Mouse (Mus musculus) layer of hippocampus, postnatal 36 days (tissue): ENCODE measurements at regions not wholly inside any gene's neighbourhood (a gene's known extent, or its start where the extent isn't known, plus 50 kb on each side); places are given as distances from the start of the nearest gene placed in this dataset.
A peak's percentile ranks its signal among the peaks of the same experiment; 100 is the strongest.

Experiments used
- DNase-seq, 2 experiments: peaks; one replicate each; pipeline ENCODE4 v3.0.0; 2022

- DNase-seq, result no peak
These were observed 196.1 kb upstream of the Gm6657 start for GRCm38 (mm10) chr12:77997916-77998315.

- DNase-seq, result no peak
These were observed 193.6 kb upstream of the Gm6657 start for GRCm38 (mm10) chr12:78000401-78000800.

DNA sequence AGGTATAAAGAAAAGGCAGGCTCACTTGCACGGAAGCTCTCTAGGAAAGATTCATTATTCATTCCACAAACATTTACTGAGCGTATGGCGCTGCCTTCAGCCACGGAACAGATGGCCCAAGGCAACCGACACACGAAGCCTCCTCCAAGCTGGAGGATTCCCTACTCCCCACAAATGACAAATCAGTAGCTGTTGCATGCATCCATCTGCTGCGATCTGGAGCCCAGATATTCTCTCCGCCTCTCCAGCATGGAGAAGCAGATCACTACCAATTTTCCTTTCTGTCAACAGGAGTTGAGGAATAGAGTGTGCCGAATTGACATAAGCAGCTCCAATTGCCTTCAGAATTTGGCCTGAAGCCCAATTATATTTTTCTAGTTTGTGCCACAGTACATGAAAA lies 192.2 kb upstream of the Gm6657 start:
- peak; percentile 84 to 87 for DNase-seq

GRCm38 (mm10) chr12:78033766-78034165 lies 160.3 kb upstream of the Gm6657 start:
- no peak for DNase-seq

- DNase-seq, result no peak
These were observed 147.5 kb upstream of the Gm6657 start for GRCm38 (mm10) chr12:78046582-78046981.

DNA sequence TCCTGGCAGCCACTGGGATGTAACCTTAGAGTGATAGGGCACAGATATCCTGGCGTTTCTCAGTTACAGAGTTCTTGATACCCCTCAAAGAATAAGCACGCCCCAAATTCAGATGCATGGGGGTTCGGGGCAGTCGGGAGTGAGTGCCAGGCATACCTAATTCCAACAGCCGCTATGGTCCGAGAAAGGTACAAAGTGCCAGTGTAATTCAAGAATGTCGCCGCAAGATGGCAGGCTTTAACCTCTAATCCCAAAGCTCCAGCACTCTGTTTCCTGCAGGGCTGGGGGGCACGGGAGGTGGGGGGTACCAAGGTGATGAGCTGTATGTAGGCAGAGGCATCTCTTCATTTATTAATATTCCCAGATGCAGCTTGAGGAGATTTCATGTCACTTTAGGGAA lies 138.1 kb upstream of the Gm6657 start:
- peak; percentile 54 to 66 for DNase-seq

- no peak for DNase-seq
These were observed 136.9 kb upstream of the Gm6657 start for GRCm38 (mm10) chr12:78057166-78057565.

GRCm38 (mm10) chr12:78059965-78060364 lies 134.1 kb upstream of the Gm6657 start:
- no peak for DNase-seq

- DNase-seq, result no peak
These were observed 128.0 kb upstream of the Gm6657 start for GRCm38 (mm10) chr12:78066024-78066423.

GRCm38 (mm10) chr12:78072935-78073334 lies 121.1 kb upstream of the Gm6657 start:
- DNase-seq, result no peak

GRCm38 (mm10) chr12:78074290-78074802 lies 119.7 kb upstream of the Gm6657 start:
- DNase-seq, result no peak

DNA sequence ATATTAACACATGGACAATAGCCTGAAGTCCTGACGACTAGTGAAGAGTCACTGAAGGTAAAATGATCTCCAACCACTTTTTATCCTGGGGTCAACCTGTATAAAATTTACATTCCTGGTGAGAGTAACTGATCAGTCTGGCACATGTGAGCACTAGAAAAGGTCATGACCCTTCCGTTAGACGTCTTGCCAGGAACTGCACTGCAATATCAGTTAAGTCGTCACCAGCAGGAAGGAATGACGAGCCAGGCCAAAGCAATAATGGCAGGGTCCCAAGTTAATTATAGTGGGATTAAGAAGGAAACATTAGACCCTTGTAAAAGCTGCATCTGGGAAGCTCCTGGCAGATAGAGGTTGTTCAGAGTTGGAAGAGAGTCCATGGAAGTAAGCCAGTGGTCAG lies 116.8 kb upstream of the Gm6657 start:
- no peak for DNase-seq

- DNase-seq, result no peak
These were observed 111.9 kb upstream of the Gm6657 start for GRCm38 (mm10) chr12:78082163-78082562.

GRCm38 (mm10) chr12:78086016-78086415 lies 108.0 kb upstream of the Gm6657 start:
- no peak for DNase-seq

- no peak for DNase-seq
These were observed 106.1 kb upstream of the Gm6657 start for GRCm38 (mm10) chr12:78087921-78088320.

GRCm38 (mm10) chr12:78094471-78094870 lies 99.6 kb upstream of the Gm6657 start:
- DNase-seq, result no peak

DNA sequence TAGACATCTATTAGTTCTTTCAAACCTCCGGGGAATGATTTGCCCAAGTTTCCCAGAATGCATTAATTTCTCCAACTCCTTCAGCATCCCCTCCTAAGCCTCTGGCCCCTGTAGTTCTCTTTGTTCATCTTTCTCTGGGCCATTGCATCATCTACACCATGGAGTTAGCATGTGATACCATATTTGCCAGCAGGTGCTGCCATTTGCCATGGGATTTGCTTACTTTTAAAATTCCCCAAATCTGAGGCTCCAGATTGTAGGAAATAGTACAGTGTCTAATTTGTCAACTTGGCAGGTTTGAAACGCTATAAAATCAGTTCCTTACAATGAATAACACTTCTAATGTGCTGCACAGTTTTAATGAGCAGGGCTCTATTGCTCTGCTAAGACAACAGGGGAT lies 98.7 kb upstream of the Gm6657 start:
- DNase-seq, result no peak

- no peak for DNase-seq
These were observed 98.1 kb upstream of the Gm6657 start for GRCm38 (mm10) chr12:78095916-78096315.

DNA sequence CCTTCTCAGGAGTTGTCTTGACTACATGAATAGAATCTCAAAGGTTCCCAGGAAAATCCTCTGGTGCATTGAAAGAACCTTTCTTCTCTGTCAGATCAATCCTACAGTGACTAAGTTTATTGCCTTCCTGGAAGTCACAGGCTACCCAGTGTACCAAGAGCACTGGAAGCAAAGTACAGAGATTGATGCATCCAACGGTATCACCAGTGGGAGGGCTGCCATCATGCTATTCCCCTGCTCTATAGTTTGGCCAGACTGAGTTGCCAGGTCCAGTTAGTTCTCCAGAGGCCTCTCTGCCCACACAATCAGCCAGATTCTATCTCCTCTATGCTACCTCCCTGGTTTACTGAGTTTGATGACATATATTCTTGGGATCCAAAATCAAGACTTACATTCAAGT lies 96.9 kb upstream of the Gm6657 start:
- DNase-seq, result no peak

GRCm38 (mm10) chr12:78097692-78098091 lies 96.3 kb upstream of the Gm6657 start:
- no peak for DNase-seq

- DNase-seq, result peak; percentile 56 to 67
These were observed 95.3 kb upstream of the Gm6657 start for GRCm38 (mm10) chr12:78098765-78099194.

DNA sequence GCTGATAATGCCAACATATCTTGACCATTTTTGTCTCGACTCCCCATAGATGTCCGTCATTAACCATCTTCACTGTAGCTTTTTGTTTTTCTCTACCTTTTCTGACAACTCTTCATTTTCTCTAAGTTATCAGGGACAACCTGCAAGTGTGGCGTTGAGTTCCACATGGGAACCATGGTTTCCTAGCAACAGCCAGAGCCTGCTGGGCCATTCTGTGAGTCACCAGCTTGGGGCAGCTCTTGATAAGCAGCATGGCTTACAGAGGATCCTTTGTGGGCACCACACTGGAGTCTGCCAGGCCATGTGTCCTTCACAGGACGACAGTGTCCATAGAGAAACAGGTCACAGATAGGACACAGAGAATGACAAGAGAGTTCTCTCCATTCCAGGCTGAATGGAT lies 94.3 kb upstream of the Gm6657 start:
- no peak for DNase-seq

GRCm38 (mm10) chr12:78100756-78101155 lies 93.3 kb upstream of the Gm6657 start:
- no peak for DNase-seq

DNA sequence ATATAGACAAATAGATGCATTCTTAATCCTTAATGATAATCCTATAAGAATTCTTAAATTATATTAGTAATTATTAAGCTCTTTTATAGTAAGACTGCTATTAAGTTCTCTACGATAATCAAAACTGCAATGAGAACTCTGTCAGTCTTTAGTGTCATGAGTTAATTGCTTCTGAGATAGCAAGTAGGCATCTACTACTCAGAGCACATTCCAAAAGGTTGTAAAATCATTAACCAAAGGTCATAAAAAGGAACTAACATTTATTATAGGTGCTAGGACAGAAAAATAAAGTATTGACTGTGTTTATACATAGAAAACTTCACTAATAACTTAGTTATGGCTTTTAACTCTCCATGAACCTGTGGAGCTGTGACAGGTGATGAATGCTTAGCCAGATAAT lies 84.1 kb upstream of the Gm6657 start:
- no peak for DNase-seq

DNA sequence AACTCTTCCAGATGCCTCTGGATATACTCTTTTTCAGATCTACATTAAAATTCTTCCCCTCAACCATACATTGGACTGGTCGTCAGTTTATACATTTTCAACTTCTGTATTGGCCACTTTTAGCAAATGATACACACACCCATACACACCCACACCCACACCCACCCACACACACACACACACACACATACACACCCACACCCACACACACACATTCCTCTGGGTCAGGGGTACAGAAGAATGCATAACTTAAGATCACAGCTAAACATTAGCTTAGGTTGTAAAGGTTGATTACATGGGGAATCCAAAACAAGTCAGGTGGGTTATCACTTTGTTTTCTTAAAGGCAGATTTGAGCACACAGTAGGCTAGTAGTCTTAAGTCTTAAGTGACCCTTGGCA lies 75.9 kb upstream of the Gm6657 start:
- no peak for DNase-seq
